Mouse (Mus musculus) hindbrain, postnatal 0 days (tissue): ENCODE measurements at regions not wholly inside any gene's neighbourhood (a gene's known extent, or its start where the extent isn't known, plus 50 kb on each side); places are given as distances from the start of the nearest gene placed in this dataset.

Experiments
- ATAC-seq: fragments of 200-750 bp; cut with Nextera tagmentation; 2 replicates; pipeline ENCODE4 v1.8.0; 2017; ENCODE audit warnings: mild to moderate bottlenecking, moderate TSS enrichment, moderate library complexity
- DNase-seq: peaks from one replicate; pipeline ENCODE4 v3.0.0-alpha.2; 2015; ENCODE audit warnings: low spot score
- H3K27ac ChIP-seq: fragments of 300-500 bp; sonication (generic); 2 replicates; pipeline ENCODE4 v1.5.1; 2014; ENCODE audit warnings: mild to moderate bottlenecking
- H3K27me3 ChIP-seq: fragments of 300-500 bp; sonication (generic); 2 replicates; pipeline ENCODE4 v1.6.1; 2014; ENCODE audit warnings: low read length, mixed read lengths; ENCODE audit not compliant: insufficient read depth
- H3K36me3 ChIP-seq: fragments of 300-500 bp; sonication (generic); 2 replicates; pipeline ENCODE4 v1.6.1; 2014; ENCODE audit warnings: low read length, mixed read lengths; ENCODE audit not compliant: insufficient read depth
- H3K4me1 ChIP-seq: fragments of 300-500 bp; sonication (generic); 2 replicates; pipeline ENCODE4 v1.6.1; 2014; ENCODE audit warnings: antibody characterized with exemption, low read length, mixed read lengths; ENCODE audit not compliant: insufficient read depth
- H3K4me2 ChIP-seq: fragments of 300-500 bp; sonication (generic); 2 replicates; pipeline ENCODE4 v1.6.1; 2014; ENCODE audit warnings: low read depth, mild to moderate bottlenecking, low read length, moderate library complexity, mixed read lengths
- H3K4me3 ChIP-seq: fragments of 300-500 bp; sonication (generic); 2 replicates; pipeline ENCODE4 v1.5.1; 2014; ENCODE audit warnings: low read length
- H3K9ac ChIP-seq: fragments of 300-500 bp; sonication (generic); replicated peaks from 2 replicates; pipeline ENCODE4 v1.6.1; 2014; ENCODE audit warnings: mild to moderate bottlenecking, low read length, moderate library complexity, mixed read lengths
- H3K9me3 ChIP-seq: fragments of 300-500 bp; sonication (generic); 2 replicates; pipeline ENCODE4 v1.6.1; 2016; ENCODE audit warnings: low read length, mixed read lengths
- CTCF ChIP-seq: IDR thresholded peaks from 2 replicates; pipeline ENCODE4 v1.5.1; 2016; ENCODE audit warnings: antibody characterized with exemption, control low read depth, low read depth
- WGBS: fragments of 180-500 bp; shearing (Covaris S2); extraction: QIAGEN DNeasy Blood & Tissue Kit; methylation state at CpG from one replicate; pipeline ENCODE4 v1.1.7; 2014; 5-methylcytosine and 5-hydroxymethylcytosine counted together

- Histone ChIP-seq H3K9me3 (no peaks in the 10 kb centered on the region), H3K27me3 (no peaks in the 10 kb centered on the region), H3K4me2 (no peak overlapping the region), H3K4me1 (no peaks in the 10 kb centered on the region), H3K27ac (no peak overlapping the region), H3K4me3 (no peak overlapping the region), H3K36me3 (no peaks in the 10 kb centered on the region), H3K9ac (no peak overlapping the region)
- no peak for TF ChIP-seq CTCF
- WGBS = 52% methylated on average over 7 of the region's 7 CpGs
- no peak for DNase-seq
- peak; percentile 56; the same call in 1 of the 2 replicates for ATAC-seq
Observed at GRCm38 (mm10) chr16:23838696-23839095, 52.1 kb downstream of the Sst start.

GRCm38 (mm10) chr16:23838114-23838513 lies 52.6 kb downstream of the Sst start:
- no peaks in the 10 kb centered on the region for H3K4me1 ChIP-seq
- no peak for ATAC-seq

GRCm38 (mm10) chr16:23834991-23835390 lies 55.8 kb downstream of the Sst start:
- Histone ChIP-seq H3K9me3 (no peaks in the 10 kb centered on the region), H3K4me3 (no peak overlapping the region), H3K4me2 (no peak overlapping the region), H3K4me1 (no peaks in the 10 kb centered on the region), H3K9ac (no peak overlapping the region), H3K36me3 (no peaks in the 10 kb centered on the region), H3K27me3 (no peaks in the 10 kb centered on the region), H3K27ac (no peak overlapping the region)
- 76% methylated on average over 4 of the region's 4 CpGs for WGBS
- DNase-seq = no peak
- no peak for TF ChIP-seq CTCF
- no peak for ATAC-seq

More at GRCm38 (mm10) chr16:23838114-23838513, 52.6 kb downstream of the Sst start:
- no peak for TF ChIP-seq CTCF
- Histone ChIP-seq H3K9me3 (no peaks in the 10 kb centered on the region), H3K9ac (no peak overlapping the region), H3K4me2 (no peak overlapping the region), H3K36me3 (no peaks in the 10 kb centered on the region), H3K27me3 (no peaks in the 10 kb centered on the region), H3K4me3 (no peak overlapping the region), H3K27ac (no peak overlapping the region)
- DNase-seq = no peak
- WGBS = 83% methylated on average over 2 of the region's 2 CpGs

- Histone ChIP-seq H3K9ac (no peak overlapping the region), H3K4me1 (no peaks in the 10 kb centered on the region), H3K27me3 (no peaks in the 10 kb centered on the region), H3K9me3 (peaks cover 5% of the 10 kb centered on the region; the same call in 1 of the 2 replicates), H3K27ac (no peak overlapping the region), H3K4me2 (no peak overlapping the region), H3K4me3 (no peak overlapping the region), H3K36me3 (no peaks in the 10 kb centered on the region)
- DNase-seq (peak; percentile 40), ATAC-seq (no peak)
- WGBS = 31% methylated on average over 2 of the region's 2 CpGs
- TF ChIP-seq CTCF = no peak
Observed at GRCm38 (mm10) chr16:23833603-23834002, 57.2 kb downstream of the Sst start.

- DNase-seq (no peak), ATAC-seq (no peak)
- no peak overlapping the region for H3K4me2 ChIP-seq
- peaks cover 5% of the 10 kb centered on the region; the same call in 1 of the 2 replicates for H3K9me3 ChIP-seq
- H3K4me1 ChIP-seq = no peaks in the 10 kb centered on the region
- 53% methylated on average over 2 of the region's 2 CpGs for WGBS
- no peak overlapping the region for H3K4me3 ChIP-seq
- no peak for TF ChIP-seq CTCF
- H3K27me3 ChIP-seq = no peaks in the 10 kb centered on the region
- H3K36me3 ChIP-seq = no peaks in the 10 kb centered on the region
- H3K27ac ChIP-seq = no peak overlapping the region
- H3K9ac ChIP-seq = no peak overlapping the region
Observed at GRCm38 (mm10) chr16:23833042-23833423, 57.7 kb downstream of the Sst start.

GRCm38 (mm10) chr16:23832393-23833041 lies 58.2 kb downstream of the Sst start:
- WGBS = 48% methylated on average over 9 of the region's 9 CpGs
- DNase-seq = peak; percentile 34
- no peak overlapping the region for H3K27ac ChIP-seq

GRCm38 (mm10) chr16:23825662-23826061 lies 65.1 kb downstream of the Sst start:
- no peak for TF ChIP-seq CTCF
- peaks cover 5% of the 10 kb centered on the region; the same call in 1 of the 2 replicates for H3K9me3 ChIP-seq
- no peak overlapping the region for H3K9ac ChIP-seq
- H3K4me1 ChIP-seq = no peaks in the 10 kb centered on the region
- H3K36me3 ChIP-seq = no peaks in the 10 kb centered on the region
- no peak overlapping the region for H3K4me2 ChIP-seq
- no peaks in the 10 kb centered on the region for H3K27me3 ChIP-seq
- DNase-seq (no peak), ATAC-seq (no peak)
- H3K27ac ChIP-seq = no peak overlapping the region
- 79% methylated on average over 5 of the region's 5 CpGs for WGBS
- H3K4me3 ChIP-seq = no peak overlapping the region

More at GRCm38 (mm10) chr16:23832393-23833041, 58.2 kb downstream of the Sst start:
- Histone ChIP-seq H3K9me3 (peaks cover 5% of the 10 kb centered on the region; the same call in 1 of the 2 replicates), H3K4me3 (no peak overlapping the region), H3K9ac (no peak overlapping the region), H3K27me3 (no peaks in the 10 kb centered on the region), H3K4me1 (no peaks in the 10 kb centered on the region), H3K36me3 (no peaks in the 10 kb centered on the region), H3K4me2 (no peak overlapping the region)
- no peak for ATAC-seq
- TF ChIP-seq CTCF = no peak
